Mouse (Mus musculus) liver, adult (tissue): Measurements from ENCODE around the gene Sorbs1.
A peak's percentile ranks its signal among the peaks of the same experiment; 100 is the strongest.

Experiments used
- GATA4 ChIP-seq: IDR thresholded peaks from 2 replicates; pipeline ENCODE4 v1.6.1; 2014; ENCODE audit warnings: mild to moderate bottlenecking, low read length; ENCODE audit not compliant: insufficient replicate concordance

The Sorbs1 gene

DNA sequence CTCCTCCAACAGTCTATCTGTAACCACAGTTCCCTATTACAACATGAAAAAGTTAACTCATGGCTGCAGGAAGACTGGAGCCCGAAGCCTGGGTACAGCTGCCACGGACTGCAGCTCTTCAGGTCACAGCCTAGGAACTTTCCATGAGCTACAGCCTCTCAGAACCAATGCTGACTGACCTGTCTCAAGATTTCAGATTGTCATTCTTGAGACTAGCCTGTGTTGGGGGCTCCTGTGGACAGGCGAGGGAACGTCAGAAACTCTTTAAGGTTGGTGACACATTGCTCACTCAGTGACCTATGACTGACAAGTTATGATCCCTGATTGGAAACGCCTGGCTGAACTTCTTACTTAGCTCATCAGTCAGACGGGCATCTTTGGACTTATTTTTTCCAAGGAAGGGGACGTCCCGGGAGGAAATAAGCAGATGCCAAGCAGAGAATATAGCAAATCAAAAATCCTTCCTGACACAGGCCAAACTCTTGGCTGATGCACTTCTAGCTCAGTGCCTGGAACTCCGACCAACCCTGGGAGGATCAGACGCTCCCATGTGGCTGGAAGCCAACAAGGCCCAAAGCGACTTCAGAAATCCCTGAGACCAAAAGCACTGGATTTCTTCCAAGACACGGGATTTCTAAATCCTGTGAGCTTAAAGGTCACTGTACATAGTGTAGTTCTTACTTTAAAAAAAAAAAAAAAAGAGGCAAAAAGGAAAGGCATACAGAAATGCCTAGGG, 76.9 kb downstream of the Sorbs1 start:
- peak; percentile 41; the same call in 1 of the 2 replicates for TF ChIP-seq GATA4

DNA sequence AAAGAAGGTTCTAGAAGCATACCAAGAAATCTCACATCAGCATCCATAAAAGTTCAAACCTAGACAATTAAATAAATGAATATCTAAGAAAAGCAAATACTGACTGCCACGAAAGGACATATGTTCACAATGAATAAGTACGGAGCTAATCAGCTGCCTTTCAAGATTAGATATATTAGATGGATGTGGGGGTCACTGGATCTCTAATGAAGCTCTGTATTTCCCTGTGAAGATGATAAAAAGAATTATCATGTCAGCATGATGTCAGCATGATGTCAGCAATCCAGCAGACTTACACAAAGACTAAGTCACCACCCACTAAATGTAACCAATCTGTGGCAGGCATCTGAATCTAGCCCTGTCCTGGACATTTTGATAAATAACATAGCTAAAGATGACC, 77.8 kb downstream of the Sorbs1 start:
- TF ChIP-seq GATA4: no peak

DNA sequence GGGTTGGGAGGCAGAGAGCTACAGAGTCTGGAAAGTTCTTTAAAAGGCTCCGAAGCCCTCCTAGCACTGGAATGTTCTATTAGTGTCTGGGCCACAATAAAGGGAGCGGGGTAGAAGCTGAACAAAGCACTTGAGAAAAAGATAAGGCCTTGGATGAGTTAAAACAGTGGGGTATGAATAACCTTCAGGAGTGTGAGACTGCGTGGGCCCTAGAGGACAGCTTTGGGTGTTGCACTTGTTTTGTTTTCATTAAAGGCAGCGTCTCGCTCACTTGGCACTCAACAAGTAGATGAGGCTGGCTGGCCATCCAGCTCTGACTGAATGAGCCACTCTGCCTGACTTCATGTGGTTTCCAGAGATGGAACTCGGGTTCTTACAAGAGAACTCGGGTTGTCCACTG, 78.5 kb downstream of the Sorbs1 start:
- no peak for TF ChIP-seq GATA4

DNA sequence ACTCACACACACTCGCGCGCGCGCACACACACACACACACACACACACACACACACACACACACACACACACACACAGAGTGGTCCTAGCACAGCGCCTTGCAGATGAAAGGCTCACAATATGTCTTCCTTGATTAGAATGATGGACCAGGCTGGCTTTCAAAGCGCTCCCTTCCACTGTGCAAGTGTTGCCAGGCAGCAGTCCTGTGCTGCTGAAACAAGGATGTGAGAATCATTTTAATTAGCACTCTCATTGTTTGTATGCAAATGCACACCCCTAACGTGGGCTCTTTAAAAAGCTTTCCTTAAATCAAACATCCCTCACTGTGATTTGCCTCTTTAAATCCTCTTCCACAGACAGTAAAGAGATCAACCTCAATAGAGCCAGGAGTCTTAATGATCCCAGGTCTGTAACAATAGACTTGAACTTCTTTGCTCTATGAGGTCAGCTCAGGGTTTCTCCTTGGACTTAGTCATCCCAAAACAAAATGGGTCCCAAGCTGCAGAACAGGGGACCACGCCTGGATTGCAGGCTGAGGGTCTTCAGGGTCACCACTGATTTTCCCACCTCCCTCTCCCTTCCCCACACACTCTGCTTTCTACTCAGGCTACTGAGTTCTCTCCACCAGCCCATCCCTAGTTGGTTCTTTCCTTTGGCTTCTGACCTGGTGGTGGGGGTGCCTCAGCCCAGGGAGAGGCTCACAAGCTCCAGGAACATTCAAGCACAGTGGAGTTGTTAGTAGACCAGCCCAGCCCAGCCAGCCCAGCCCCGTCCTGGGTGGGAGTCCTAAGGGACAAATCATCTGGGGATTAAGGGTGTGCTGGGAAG, 79.3 kb downstream of the Sorbs1 start:
- no peak for TF ChIP-seq GATA4

- TF ChIP-seq GATA4: no peak
These were observed 80.2 kb downstream of the Sorbs1 start for GRCm38 (mm10) chr19:40433316-40433912.

GRCm38 (mm10) chr19:40431969-40432368, 81.6 kb downstream of the Sorbs1 start:
- peak; percentile 98 for TF ChIP-seq GATA4

DNA sequence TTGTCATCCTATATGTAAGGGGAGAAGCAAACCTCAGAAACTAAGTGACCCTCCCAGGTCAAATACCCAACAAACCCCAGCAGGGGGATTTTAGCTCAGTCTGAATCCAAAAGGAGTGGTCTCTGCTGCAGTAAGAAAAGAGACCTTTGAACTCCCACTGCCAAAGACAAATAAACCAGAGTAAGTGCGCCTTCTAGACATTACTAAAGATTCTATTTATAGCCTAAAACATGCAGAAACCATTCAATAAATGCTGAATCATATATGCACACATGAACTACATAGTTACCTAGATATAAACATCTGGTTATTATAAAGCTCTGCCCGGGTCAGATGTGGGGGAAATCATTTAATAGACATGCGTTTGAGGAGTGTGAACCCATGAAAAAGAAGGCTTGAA, 84.0 kb downstream of the Sorbs1 start:
- TF ChIP-seq GATA4: no peak

DNA sequence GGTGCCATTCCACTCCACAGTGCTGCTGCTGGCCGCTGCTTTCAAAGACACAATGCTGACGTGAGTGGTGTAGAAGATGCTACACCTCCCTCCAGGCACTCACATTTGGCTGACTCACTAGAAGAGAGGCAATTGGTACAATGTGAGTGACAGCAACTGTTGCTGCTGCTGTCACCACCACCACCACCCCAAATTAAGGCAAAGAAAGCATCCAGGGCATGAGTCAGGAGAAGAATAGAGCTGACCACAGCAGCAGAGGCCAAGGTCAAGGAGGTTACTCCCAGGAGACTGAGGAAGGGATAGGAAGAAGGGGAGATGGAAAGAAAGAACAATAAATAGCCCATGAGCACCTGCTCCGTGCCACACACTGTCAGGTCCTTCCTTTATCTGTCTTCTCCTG, 84.4 kb downstream of the Sorbs1 start:
- TF ChIP-seq GATA4: no peak

DNA sequence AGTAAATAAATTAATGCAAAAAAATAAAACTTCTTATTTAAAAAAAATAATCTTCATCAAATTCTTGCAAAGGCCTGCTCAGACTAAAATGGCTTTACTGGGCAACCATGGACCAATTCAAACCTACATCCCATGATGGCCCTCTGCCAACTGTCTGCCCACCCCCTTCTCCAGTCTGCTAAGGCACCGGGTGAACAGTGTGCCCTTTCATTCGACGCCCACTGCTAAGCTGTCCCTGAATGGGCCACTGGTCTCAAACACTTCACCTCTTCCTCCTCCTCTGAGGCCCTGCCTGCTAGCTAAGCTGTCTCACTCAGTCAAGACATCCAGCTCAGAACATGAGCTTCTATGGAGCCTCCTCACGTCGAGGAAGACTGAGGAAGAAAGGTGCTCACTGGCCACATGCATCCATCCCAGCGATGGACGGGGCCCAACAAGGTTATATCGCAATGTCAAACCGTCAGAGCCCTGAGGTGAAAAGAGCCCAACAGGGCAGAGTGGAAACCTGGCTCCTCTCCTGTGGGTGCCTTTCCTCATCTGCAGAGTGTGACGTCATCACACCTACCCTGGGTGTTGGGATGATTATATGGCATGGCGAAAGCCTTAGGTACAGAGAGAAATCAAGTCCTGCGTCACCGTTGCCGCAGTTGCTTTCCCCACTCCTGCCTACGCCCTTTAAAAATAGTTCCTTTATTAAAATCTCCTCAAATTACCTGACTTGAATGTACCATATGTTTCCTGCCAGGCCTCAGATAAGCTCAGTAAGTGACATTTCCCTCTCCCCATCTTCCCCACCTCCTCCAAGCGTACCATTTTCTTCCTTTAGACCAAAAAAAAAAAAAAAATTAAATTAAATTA, 87.2 kb downstream of the Sorbs1 start:
- no peak for TF ChIP-seq GATA4

GRCm38 (mm10) chr19:40425326-40425725, 88.3 kb downstream of the Sorbs1 start:
- TF ChIP-seq GATA4: no peak

- TF ChIP-seq GATA4: no peak
These were observed 92.5 kb downstream of the Sorbs1 start for GRCm38 (mm10) chr19:40421037-40421436.

DNA sequence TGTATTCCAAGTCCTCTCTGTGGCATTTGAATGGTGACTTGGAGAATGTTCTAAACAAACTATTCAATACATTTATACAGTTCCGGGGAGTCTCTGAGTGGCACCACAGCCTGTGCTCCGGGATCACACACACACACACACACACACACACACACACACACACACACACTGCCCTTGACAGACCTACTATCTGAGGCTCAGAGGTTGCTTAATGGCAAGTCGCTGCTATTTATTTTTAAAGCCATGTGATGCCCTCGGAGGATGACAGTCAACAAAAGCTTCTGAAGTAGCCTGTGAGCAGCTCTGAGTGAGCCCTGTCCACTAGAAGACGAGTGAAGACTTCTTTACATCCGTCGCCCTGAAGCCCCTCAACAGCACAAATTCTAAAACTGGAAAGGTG, 94.3 kb downstream of the Sorbs1 start:
- no peak for TF ChIP-seq GATA4

DNA sequence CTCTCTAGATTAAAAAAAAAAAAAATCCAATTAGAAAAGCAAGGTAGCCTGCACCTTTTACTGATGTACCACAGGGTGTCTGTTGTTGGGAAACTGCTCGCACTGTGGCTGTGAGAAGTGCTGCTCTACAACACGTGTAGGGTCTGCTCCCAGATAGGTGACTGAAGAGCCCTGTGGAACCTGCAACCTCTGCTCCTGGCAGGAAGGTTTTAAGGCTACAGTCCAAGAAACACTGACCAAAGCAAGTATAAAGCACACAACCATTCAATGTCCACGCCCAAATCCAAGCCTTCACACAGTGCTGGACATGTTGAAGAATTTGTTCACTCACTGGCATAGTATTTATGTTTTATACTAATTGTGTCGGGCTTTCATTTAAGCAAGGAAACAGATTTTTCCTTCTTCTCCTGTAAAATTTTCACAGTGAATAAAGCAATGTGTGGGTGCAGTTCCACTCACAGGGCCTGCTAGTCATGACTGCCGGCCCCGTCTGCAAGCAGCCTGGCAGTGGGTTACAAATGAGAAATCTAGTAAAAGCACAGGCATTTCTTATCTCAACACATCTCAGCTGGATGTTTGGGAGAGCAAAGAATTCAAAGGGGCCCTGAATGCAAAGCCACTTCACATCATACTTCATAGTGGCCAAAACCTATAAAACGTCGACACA, 96.3 kb downstream of the Sorbs1 start:
- no peak for TF ChIP-seq GATA4

DNA sequence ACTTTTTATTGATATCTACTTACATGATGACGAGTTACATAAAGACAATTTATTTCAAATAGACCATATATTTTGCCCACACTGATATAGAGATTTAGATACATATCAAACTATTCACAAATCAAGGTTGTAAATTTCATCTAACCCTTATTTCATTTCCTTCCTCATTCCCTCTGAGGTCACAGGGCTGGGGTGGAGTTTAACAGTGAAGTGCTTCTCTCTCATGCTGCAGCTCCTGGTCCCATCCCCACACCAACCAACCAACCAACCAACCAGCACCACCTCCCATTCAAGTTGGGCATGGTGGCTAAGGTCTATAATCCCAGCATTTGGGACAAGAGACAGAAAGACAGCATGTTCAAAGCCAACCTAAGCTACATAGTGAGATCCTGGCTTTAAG, 97.9 kb downstream of the Sorbs1 start:
- TF ChIP-seq GATA4: no peak
